Mouse (Mus musculus) stomach, embryonic 16.5 days (tissue): ENCODE measurements around the gene Nkiras1. TPM values are rescaled to one million over a fixed set of nuclear protein-coding genes. Genes with fewer than 3 reads are reported as not detected.

Experiments
- ATAC-seq: fragments of 200-750 bp; cut with Nextera tagmentation; 2 replicates; pipeline ENCODE4 v1.8.0; 2017; ENCODE audit warnings: moderate number of reproducible peaks, moderate TSS enrichment; ENCODE audit not compliant: insufficient read depth, low FRiP score
- H3K27ac ChIP-seq: fragments of 300-500 bp; sonication (generic); 2 replicates; pipeline ENCODE4 v1.5.1; 2014; ENCODE audit warnings: low read length
- H3K27me3 ChIP-seq: fragments of 300-500 bp; sonication (generic); 2 replicates; pipeline ENCODE4 v1.6.1; 2014; ENCODE audit warnings: low read length, control low read depth, mixed read lengths; ENCODE audit not compliant: control insufficient read depth, insufficient read depth
- H3K36me3 ChIP-seq: fragments of 300-500 bp; sonication (generic); 2 replicates; pipeline ENCODE4 v1.6.1; 2014; ENCODE audit warnings: low read length; ENCODE audit not compliant: control insufficient read depth, insufficient read depth
- H3K4me1 ChIP-seq: fragments of 300-500 bp; sonication (generic); 2 replicates; pipeline ENCODE4 v1.6.1; 2014; ENCODE audit warnings: low read length, control low read depth, mixed read lengths; ENCODE audit not compliant: control insufficient read depth, insufficient read depth
- H3K4me2 ChIP-seq: fragments of 300-500 bp; sonication (generic); 2 replicates; pipeline ENCODE4 v1.6.1; 2014; ENCODE audit warnings: low read depth, low read length, mixed read lengths
- H3K4me3 ChIP-seq: fragments of 300-500 bp; sonication (generic); replicated peaks from 2 replicates; pipeline ENCODE4 v1.5.1; 2014; ENCODE audit warnings: mild to moderate bottlenecking, low read length
- H3K9ac ChIP-seq: fragments of 300-500 bp; sonication (generic); 2 replicates; pipeline ENCODE4 v1.6.1; 2014; ENCODE audit warnings: low read length
- H3K9me3 ChIP-seq: fragments of 300-500 bp; sonication (generic); replicated peaks from 2 replicates; pipeline ENCODE4 v1.6.1; 2016; ENCODE audit warnings: low read length, control low read depth; ENCODE audit not compliant: control insufficient read depth
- WGBS: fragments of 180-500 bp; shearing (Covaris S2); extraction: QIAGEN DNeasy Blood & Tissue Kit; methylation state at CpG from one replicate; pipeline ENCODE4 v1.1.7; 2014; 5-methylcytosine and 5-hydroxymethylcytosine counted together
- polyA plus RNA-seq: library from polyadenylated mRNA; unstranded; fragments of >200 nt; fragmentation: Nextera tagmentation; extraction: Ambion mirVana; gene quantifications from 2 replicates; pipeline ENCODE4 v1.2.1, GENCODE M21; 2015

Gene Nkiras1
- polyA plus RNA-seq, 1 experiment from 2014 or later: 19.5 TPM

GRCm38 (mm10) chr14:18317457-18318411 lies 46.8 kb downstream of the Nkiras1 start:
- no peak for ATAC-seq
- Histone ChIP-seq H3K9me3 (no peaks in the 10 kb centered on the region), H3K4me3 (no peak overlapping the region), H3K4me2 (no peak overlapping the region), H3K9ac (no peak overlapping the region), H3K36me3 (no peaks in the 10 kb centered on the region), H3K27me3 (no peaks in the 10 kb centered on the region), H3K27ac (no peak overlapping the region), H3K4me1 (no peaks in the 10 kb centered on the region)
- 68% methylated on average over 11 of the region's 11 CpGs for WGBS

GRCm38 (mm10) chr14:18326968-18327672 lies 56.2 kb downstream of the Nkiras1 start:
- Histone ChIP-seq H3K9me3 (no peaks in the 10 kb centered on the region), H3K4me2 (peak overlapping the region; percentile 68), H3K4me3 (peak overlapping the region; percentile 48), H3K36me3 (no peaks in the 10 kb centered on the region), H3K27ac (no peak overlapping the region), H3K9ac (peak overlapping the region; percentile 65), H3K27me3 (no peaks in the 10 kb centered on the region), H3K4me1 (peaks cover 27% of the 10 kb centered on the region)
- ATAC-seq: peak; percentile 21; the same call in 1 of the 2 replicates
- 4% methylated on average over 37 of the region's 37 CpGs for WGBS

- H3K9me3 ChIP-seq: no peaks in the 10 kb centered on the region
- H3K36me3 ChIP-seq: no peaks in the 10 kb centered on the region
- peak overlapping the region; percentile 62 for H3K4me2 ChIP-seq
- H3K4me3 ChIP-seq: peak overlapping the region; percentile 85
- peak overlapping the region; percentile 71 for H3K27ac ChIP-seq
- peak; percentile 77 for ATAC-seq
- under 1% methylated on average over 87 of the region's 99 CpGs for WGBS
- H3K4me1 ChIP-seq: peaks cover 27% of the 10 kb centered on the region
- H3K9ac ChIP-seq: peak overlapping the region; percentile 97
- H3K27me3 ChIP-seq: no peaks in the 10 kb centered on the region
Measured at GRCm38 (mm10) chr14:18330789-18331692, 60.1 kb downstream of the Nkiras1 start.

GRCm38 (mm10) chr14:18331693-18332131 lies 60.8 kb downstream of the Nkiras1 start, which contains the start of gene Ube2e1:
TSS of gene Ube2e1 (minus strand) at chr14:18331859.
- Histone ChIP-seq H3K9ac (peak within 1 kb of the TSS; percentile 97), H3K4me2 (peak within 1 kb of the TSS; percentile 62), H3K9me3 (no peaks in the 10 kb centered on the region), H3K27ac (peak within 1 kb of the TSS; percentile 71), H3K36me3 (no peaks in the 10 kb centered on the region), H3K4me1 (peaks cover 22% of the 10 kb centered on the region), H3K27me3 (no peaks in the 10 kb centered on the region), H3K4me3 (peak within 1 kb of the TSS; percentile 85)
- under 1% methylated on average over 38 of the region's 39 CpGs for WGBS
- peak; percentile 89 for ATAC-seq

Other genes starting within 250 kb of the Nkiras1 start
- 7.3 and 7.5 TPM in 2 replicates for gene Nr1d2, start 32.0 kb upstream of the Nkiras1 start, polyA plus RNA-seq
- 302 and 417 TPM in 2 replicates for gene Rpl15, start 255 bp downstream of the Nkiras1 start, polyA plus RNA-seq
- 125 and 132 TPM in 2 replicates for gene Ube2e1, start 60.7 kb downstream of the Nkiras1 start, polyA plus RNA-seq